Mouse (Mus musculus): ENCODE measurements around the gene Ecel1. TPM values are rescaled to one million over a fixed set of nuclear protein-coding genes. Genes with fewer than 3 reads are reported as not detected.

Ecel1 gene
- total RNA-seq, 2 experiments from 2014 or later: not detected

DNA sequence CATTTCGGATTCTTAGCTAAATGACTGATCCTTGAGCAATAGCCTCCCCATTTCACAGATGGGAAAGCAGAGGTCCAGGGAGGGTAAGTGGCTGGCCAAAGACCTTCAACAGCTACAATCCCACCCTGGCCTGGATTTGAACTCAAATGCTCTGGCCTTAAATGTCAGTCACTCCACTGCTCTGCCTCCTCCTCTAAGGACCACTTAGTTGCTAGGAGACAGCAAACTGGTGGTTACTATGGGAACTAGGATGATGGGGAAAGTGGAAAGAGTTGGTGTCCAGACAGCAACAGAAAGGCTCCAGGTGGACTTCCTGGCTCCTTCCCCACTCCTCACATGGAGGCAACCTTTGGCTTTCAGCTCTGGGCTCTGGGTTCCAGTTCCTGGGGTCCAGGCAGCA is 15.0 kb upstream of the Ecel1 start:
- ATAC-seq (replicated peaks; ENCODE audit: poor library complexity): no peak

DNA sequence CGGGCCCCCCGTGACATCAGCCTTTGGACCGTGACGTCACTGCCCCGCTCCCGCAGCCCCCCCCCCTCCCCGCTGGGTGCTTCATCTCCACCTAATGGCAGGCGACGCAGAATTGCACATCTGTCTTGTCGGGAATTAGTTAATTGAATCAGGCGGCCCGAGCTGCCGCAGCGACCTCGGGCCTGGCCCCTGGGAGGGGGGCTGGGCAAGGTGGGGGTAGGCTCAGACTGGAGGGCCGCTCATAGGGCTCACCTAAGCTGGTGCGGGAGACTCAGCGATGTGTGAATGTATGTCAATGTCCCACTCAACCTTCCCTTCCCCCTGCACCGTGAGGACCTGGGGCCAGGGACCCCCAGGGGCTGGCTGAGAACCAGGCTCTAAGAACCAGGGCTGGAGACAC is 14.1 kb upstream of the Ecel1 start:
- no peak for ATAC-seq (replicated peaks; ENCODE audit: poor library complexity)

DNA sequence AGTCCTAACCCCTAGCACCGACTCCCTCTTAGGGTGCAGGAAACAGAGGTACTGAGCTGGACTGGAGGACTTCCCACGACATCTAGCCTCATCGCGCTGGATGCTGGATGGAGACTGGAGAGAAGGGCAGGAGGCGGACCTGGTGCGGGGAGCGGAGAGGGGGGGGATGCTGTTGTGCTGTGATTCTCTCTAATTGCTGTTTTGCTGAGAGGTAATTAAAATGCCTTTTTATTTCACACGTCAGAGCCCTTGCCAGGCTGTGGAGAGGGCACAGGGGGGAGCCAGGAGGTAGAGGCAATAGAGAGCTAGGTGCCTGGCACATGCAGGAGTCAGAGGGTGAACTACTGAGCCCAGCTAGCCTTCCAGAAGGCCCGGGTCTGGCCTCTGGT is 8.5 kb upstream of the Ecel1 start:
- no peak for ATAC-seq (replicated peaks; ENCODE audit: poor library complexity)

DNA sequence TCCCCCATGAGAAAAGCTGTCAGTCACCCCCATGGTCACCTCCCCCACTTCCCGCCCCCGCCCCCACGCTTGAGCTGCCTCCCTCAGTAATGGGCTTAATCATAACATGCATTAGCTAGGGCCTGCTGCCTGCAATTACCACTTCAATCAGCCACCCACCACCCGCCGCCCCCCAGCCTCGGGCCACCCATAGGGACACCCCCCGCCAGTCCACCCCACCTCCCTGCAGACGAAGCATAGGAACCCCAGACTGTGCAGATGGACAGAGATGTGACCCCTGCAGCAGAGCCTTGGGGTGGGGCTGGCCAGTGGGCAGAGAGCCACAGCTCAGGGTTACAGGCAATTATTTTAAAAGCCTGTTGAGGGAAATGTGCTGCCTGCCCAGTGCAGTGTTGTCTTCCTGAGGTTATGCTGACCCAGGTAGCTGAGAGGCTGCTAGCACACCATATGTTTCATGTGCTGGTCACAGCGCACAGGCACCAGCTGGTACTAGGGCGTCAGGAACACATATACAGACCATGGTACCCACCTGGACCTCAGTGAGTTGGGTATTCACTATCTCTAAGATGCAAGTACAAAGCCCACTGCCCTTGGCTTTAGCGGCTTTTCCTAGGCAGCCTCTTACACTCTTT is 8.0 kb upstream of the Ecel1 start:
- ATAC-seq (replicated peaks; ENCODE audit: poor library complexity): no peak

DNA sequence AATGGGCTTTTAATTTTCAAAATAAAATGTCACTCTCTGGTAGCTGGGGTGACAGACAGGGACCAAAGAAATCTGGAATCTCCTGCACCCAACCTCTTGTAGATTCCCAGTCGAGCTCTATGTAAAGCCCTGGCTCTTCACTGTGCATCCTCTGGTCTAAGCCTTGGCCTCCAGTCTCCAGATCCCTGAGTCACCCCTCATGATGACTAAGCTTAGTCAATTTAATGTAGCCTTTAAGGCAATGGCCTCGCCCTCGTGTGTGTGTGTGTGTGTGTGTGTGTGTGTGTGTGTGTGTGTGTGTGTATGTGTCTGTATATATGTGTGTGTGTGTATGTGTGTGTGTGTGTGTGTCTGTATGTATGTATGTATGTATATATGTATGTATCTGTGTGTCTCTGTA is 3.1 kb upstream of the Ecel1 start:
- ATAC-seq (replicated peaks; ENCODE audit: poor library complexity): no peak

DNA sequence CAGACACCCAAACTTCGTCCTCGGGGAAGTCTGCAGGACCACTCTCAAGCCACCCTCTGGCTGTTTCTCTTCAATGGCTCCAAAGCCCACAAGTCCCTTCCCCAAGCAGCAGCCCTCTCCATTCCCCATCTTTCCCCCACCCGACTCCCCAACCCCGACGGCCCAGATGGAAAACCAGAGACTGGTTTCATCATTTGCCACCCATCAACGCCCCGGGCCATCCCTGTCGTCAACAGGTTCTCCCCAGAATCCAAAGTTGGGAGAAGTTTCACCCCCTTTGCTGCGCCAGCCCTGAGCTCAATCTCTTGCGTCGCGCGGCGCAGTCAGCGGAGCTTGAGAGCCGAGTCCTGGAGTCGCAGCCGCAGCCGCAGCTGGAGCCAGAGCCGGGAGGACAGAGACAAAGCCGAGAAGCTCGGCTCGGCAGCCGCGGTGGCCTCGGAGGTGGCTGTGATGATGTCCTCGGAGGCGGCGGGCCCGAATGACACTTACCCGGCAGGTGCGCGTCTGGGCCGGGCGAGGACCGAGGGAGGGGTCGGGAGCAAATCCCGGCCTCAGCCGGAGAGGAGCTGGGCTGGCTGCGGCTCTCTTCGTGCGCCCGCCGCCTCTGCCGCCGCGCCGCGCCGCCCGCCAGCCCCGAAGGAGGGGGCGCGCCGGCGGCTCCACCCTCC is 656 bp downstream of the Ecel1 start:
- no peak for ATAC-seq (replicated peaks; ENCODE audit: poor library complexity)

DNA sequence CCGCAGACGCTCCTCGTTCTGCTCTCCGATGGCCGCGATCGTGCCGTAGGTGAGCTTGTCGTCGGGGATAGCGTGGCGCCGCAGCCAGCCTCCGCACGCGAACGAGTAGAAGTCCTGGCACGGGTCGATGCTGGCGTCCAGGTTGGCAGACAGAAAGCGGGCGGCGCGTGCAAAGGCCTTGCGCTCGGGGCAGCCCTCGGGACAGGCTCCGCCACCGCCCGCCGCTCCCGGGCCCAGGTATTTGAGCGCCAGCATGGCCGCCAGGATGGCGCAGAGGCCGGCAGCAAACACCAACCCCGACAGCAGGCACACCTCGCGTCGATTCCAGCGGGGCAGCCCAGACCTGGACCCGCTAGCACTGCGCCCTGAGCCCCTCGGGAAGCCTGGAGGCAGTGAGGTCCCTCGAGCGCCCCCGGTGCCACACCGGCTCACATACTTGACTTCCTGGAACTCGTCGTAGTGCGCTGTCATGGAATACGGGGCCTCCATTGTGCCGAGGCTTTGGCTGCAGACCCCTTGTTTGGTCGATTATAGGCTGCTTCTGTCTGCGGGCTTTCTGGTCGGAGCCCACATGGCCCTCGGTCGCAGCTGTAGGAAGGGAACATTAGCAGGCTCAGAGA is 1.7 kb downstream of the Ecel1 start:
- ATAC-seq (replicated peaks; ENCODE audit: poor library complexity): no peak

DNA sequence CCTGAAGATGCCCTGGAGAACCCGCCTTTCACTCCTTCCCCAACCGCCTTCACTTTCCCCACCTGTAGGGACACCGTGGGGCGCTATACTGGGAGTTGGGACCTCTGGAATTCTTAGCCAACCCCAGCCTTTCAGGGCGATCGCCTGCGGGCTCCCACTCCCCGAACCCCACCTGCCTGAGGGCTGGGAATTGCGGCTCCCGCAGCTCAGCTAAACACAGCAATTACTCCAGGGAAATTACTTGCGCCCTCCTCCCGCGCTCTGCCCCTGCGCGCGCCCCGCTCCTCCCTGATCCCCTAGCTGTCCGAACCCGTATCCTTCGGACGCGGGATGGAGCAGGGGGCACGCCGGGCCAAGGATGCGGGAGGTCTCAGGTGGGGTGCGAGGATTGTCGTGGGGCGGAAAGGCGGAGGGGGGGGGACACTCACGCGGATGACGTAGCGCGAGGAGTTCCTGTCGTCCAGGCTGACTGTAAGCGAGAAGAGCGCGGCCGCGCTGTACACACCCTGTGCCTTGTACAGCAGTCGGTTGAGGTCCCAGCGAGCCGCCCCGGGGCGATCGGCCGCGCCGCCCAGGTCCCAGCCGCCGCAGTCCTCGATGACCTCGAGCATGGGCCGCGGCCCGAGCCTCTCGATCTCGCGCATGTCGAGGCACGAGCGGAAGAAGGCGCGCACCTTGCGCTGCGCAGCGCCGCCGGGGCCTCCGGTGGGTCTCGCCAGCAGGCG is 2.4 kb downstream of the Ecel1 start:
- no peak; the same call in 1 of the 2 replicates for ATAC-seq (replicated peaks; ENCODE audit: poor library complexity)

DNA sequence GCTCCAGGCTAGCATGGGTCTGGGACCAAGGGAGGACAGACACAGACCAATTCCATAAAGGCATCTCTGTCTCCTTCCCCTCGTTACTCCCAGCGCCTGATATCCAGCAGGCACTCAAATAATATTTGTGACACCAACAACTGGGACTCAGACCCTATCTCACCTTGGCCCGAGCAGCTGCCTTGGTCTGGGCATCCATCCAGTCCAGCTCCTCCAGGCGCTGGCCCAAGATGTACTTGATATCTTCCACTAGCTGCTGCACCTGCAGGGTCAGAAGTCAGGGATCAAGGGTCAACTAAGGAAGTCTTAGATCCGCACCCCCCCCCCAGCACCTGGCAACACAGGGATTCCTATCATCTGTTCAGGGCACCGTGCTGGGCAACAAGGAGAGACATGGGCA is 5.0 kb downstream of the Ecel1 start:
- no peak for ATAC-seq (replicated peaks; ENCODE audit: poor library complexity)

DNA sequence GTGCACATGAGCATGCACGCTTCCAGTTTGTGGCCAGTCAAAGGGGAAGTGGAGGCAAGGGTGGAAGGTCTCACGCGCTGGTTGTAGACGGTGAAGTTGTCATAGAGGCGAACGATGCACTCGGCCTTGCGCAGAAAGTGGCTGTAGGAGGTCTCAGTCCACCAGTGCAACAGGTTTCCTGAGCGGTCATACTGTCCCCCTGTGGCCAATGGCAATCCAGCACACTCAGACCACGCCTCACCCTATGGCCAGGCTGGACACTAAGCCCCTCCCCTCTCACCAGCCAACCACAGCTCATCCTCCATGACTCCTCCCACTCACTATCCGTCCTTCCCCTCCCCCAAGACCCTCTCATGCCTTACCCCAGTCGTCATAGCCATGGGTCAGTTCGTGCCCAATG is 6.9 kb downstream of the Ecel1 start:
- ATAC-seq (replicated peaks; ENCODE audit: poor library complexity): peak; percentile 63

DNA sequence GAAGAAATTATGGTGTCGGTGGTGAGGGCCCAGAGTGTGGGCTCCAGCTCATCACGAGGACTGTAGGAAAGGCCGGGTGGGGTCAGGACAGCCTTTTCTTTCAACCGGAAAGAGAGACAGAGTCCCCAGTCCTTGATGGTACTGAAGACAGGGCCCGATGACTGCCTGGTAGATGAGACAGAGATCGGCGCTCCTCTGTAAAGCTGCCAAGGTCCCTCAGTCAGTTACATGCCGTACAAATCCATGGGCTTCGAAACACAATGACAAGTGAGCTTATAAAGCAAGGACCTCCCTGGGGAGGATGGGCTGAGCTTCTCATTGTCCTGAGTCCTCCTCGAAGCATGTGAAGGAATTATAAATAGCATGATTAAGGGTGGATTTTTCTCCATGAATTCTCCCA is 13.2 kb downstream of the Ecel1 start:
- no peak for ATAC-seq (replicated peaks; ENCODE audit: poor library complexity)

DNA sequence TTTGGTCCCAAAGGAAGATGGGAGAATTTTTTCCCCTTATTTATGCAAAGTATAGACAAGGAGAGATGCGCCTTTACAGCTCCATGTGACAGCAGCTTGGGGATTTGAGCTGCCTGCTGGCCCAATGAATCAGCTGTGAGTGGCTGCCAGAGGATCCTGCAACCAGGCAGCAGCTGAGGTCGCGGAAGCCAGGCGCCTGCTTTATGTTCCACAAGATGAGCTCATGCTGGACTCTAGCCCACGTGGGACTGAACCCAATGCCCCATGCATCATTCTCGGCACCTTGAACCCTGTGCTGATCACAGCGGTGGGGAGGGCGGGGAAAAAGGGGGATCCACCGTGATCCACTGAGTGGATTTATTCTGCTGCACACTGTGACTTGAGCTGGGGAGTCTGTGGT is 13.9 kb downstream of the Ecel1 start:
- no peak for ATAC-seq (replicated peaks; ENCODE audit: poor library complexity)

DNA sequence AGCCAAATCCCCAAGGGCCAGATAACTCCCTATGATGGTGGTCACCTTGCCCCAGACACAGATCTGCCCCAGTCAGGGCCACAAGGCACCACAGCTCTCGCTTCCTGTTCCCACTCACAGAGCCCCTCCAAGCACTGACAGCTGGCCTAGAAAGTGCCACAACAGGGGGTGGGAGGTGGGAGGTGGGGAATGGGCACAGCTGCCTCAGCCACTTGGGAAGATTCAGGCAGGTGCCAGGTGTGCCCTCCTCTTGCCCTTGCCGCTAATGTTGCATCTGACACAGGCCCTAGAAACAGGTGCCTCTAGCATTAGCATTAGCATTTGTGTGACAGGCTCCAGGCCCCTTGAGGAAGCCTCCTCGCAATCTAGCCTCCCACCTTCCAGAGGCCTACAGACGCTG is 14.8 kb downstream of the Ecel1 start:
- no peak for ATAC-seq (replicated peaks; ENCODE audit: poor library complexity)

DNA sequence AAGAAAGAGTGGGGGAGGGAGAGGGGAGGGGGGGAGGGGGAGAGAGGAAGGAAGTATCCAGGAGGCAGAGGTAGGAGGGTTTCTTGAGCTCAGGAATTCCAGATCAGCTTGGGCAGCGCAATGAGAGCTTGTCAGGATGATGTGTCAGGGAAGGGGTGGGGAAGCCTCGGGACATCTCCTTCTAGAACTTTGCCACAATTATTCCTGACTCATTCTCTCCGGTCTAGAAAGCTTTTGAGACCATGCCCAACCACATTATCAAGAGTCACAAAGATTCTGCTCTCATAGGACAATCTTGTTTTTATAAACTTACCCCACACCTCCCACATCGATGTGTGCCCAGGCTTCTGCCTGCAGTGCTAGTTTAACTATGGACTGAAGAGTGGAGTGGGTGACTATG is 24.5 kb downstream of the Ecel1 start:
- ATAC-seq (replicated peaks; ENCODE audit: poor library complexity): no peak

DNA sequence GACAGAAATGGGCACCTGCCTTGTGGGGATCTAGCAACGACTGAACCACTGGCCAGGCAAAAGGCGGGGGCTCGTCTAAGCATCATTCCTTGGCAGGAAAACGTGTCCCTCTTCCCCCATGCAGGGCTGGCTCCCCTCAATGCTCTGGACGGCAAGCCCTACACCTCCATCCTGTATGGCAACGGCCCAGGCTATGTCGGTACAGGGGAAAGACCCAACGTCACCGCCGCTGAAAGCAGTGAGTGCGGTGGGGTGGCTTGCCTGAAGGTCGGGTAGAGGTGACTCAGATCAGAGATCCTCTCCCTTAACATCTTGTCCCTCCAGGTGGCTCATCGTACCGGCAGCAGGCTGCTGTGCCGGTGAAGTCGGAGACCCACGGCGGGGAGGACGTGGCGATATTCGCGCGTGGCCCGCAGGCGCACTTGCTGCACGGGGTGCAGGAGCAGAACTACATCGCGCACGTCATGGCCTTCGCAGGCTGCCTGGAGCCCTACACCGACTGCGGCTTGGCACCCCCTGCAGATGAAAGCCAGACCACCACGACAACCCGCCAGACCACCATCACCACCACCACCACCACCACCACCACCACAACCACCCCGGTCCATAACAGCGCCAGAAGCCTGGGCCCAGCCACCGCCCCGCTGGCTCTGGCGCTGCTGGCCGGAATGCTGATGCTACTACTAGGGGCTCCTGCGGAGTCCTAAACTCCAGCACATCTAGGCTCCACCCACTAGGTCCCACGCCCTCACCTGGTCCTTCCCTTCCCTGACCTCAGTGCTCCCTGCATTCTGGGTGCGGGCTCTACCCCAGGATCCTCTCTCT is 28.9 kb downstream of the Ecel1 start:
- no peak for ATAC-seq (replicated peaks; ENCODE audit: poor library complexity)

DNA sequence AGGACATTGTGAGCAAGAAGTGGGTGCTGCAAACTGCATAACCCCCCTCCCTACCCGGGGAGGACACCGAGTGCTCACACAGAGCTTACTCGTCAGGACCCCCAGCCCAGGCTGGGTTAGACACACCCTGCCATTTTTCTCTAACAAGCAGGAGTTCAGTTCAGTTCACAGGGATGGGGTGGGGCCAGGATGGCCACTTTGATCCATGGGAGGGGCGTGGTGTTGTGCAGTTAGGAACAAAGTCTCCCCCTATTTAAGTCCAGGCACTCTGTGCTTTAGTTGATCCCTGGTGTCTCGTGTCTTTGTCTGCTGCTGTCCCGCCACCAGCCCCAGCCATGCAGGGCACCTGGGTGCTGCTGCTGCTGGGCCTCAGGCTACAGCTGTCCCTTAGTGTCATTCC is 31.6 kb downstream of the Ecel1 start, which contains the start of gene Akp3:
Gene Akp3, plus strand, starts transcription at position 301 of the 400 bp plus-strand sequence.
- no peak for ATAC-seq (replicated peaks; ENCODE audit: poor library complexity)

DNA sequence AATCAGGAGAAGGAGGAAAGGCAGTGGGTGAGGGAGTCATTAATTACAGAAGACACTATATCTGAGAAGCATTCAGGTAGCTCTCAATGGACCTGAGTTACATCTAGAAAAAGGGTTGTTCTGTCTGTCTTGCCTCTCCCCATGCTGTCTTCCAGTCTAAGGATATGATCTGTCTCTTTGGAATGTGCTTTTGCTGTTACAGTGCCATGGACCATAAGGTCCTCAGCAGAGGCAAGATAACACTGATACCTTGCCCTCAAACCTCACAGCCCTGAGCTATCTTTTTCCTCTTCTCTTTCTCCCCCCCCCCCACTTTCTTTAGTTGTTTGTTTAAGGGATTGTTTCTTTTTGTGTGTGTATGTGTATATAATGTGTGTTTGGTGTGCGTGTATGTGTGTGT is 41.5 kb downstream of the Ecel1 start:
- no peak for ATAC-seq (replicated peaks; ENCODE audit: poor library complexity)

DNA sequence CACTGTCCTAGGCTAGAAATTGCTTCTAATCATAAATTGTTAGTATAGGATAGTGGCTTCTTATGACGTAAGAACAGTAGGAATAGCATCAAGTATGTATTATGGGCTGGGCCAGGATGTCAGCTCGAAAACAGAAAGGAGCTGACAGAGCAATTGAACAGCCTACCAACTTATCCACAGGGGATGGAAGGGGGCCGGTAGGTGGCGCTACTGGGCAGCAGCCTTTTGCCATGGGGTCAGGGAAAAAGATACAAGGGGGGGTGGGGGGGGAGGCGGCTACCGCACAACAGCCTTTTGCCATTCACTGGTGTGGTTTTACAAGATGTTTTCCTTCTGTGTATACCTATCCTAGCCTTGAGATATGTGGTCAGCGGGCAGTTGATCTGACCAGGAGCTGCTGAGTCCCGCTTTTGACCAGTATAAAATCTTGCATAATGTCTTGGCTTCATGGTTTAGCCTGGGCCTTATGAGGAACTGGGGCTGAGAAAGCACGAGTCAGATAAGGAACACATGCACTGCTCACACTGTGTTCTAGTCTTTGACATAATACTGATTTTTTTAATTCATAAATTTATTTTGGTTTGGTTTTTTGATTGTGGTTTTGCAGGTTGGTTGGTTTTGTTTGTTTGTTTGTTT is 44.5 kb downstream of the Ecel1 start:
- peak; percentile 66 for ATAC-seq (replicated peaks; ENCODE audit: poor library complexity)

DNA sequence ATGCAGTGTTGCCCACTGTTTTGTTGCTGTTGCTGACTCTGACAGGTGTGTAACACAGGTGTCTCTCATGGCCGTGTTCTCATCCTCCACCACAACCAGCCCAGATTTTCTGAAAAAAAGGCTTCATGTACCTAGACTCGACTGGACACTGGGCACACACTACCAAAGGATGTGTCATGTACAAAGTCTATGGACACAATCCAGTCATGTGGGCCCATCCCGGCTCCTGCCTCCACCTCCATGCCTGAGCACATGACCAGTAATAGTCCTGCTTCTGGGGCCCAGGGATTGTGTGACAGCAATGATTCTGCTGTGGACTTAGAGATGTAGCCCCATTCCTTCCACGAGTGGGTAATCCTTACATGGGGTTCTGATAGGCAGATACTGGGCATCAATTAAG is 47.8 kb downstream of the Ecel1 start:
- no peak for ATAC-seq (replicated peaks; ENCODE audit: poor library complexity)

DNA sequence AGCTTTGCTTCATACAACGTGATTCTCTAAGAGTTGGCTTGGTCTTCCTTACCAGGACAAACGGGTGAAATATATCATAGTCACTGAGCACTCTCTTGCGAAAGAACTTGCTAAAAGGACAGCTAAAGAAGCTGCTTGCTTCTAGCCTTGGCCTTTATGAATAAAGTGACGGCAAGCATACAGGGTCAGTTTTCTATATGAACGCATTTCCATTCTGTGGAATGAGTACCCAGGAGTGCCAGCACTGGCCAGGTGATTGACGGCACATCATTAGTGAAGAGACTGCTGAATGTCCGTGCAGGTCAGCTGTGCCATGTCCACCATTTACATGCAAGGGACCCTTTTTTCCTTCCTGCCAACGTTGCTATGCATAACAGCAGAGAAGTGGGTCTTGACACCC is 49.8 kb downstream of the Ecel1 start:
- no peak for ATAC-seq (replicated peaks; ENCODE audit: poor library complexity)

DNA sequence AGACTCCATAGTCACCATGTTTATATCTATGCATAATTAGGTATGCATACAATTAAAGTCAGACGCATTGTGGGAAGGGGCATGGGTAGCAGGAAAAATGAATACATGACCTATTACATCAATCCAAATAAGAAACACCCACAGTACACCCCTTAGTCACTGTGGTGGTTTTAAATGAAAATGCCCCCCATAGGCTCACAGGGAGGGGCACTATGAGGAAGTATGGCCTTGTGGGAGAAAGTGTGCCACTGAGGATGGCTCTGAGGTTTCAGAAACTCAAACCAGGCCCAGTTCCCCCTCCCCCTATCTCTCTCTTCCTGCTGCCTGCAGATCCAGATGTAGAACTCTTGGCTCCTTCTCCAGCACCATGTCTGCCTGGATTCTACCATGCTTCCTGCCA is 52.4 kb downstream of the Ecel1 start:
- ATAC-seq (replicated peaks; ENCODE audit: poor library complexity): peak; percentile 58

Measured in megakaryocyte progenitor cell, adult 5-6 weeks (primary cell).